Mouse (Mus musculus): ENCODE measurements around the gene Gm4788. TPM values are rescaled to one million over a fixed set of nuclear protein-coding genes. Genes with fewer than 3 reads are reported as not detected.
"Not testable (repeated sequence)": the region's sequence is repeated elsewhere in the genome, so short reads cannot be mapped to it uniquely, and the experiment has no call there.

Gm4788 gene
- polyA plus RNA-seq (2012; rRNA removed): not detected in 2 replicates

GRCm38 (mm10) chr1:139781143-139781542, at the start of gene Gm4788:
Gene Gm4788, minus strand, starts transcription at chr1:139781243.
- H3K27ac ChIP-seq (ENCODE audit: insufficient read depth, low read depth, low read length): no peak within 1 kb of the TSS
- no peaks in the 10 kb centered on the region for H3K4me1 ChIP-seq (ENCODE audit: control insufficient read depth, insufficient read depth, insufficient read length, low read length)
- H3K4me3 ChIP-seq (ENCODE audit: low read depth, low read length): no peak within 1 kb of the TSS
- H3K36me3 ChIP-seq (ENCODE audit: control insufficient read depth, insufficient read depth, low read length): no peaks in the 10 kb centered on the region
- no peak for TF ChIP-seq POLR2A (IDR thresholded peaks at IDR 0.05; ENCODE audit: low read depth, low read length)
- 86% methylated on average over 1 of the region's 1 CpGs for WGBS
- no peaks in the 10 kb centered on the region for H3K27me3 ChIP-seq (ENCODE audit: control insufficient read depth, insufficient read depth, low read length)

GRCm38 (mm10) chr1:139808594-139808993, 27.6 kb upstream of the Gm4788 start:
- no peak overlapping the region for H3K27ac ChIP-seq (ENCODE audit: insufficient read depth, low read depth, low read length)
- no peak for TF ChIP-seq CTCF (IDR thresholded peaks at IDR 0.05; ENCODE audit: extremely low read depth, insufficient read length, insufficient replicate concordance, low read depth, low read length)
- no peak for TF ChIP-seq POLR2A (IDR thresholded peaks at IDR 0.05; ENCODE audit: low read depth, low read length)

GRCm38 (mm10) chr1:139769913-139770312, 11.1 kb downstream of the Gm4788 start:
- H3K27ac ChIP-seq (ENCODE audit: insufficient read depth, low read depth, low read length); H3K36me3 ChIP-seq (ENCODE audit: control insufficient read depth, insufficient read depth, low read length); H3K4me1 ChIP-seq (ENCODE audit: control insufficient read depth, insufficient read depth, insufficient read length, low read length); H3K27me3 ChIP-seq (ENCODE audit: control insufficient read depth, insufficient read depth, low read length); H3K4me3 ChIP-seq (ENCODE audit: low read depth, low read length): not testable (repeated sequence)
- 58% methylated on average over 3 of the region's 3 CpGs for WGBS

More at GRCm38 (mm10) chr1:139808594-139808993, 27.6 kb upstream of the Gm4788 start:
- H3K4me1 ChIP-seq (ENCODE audit: control insufficient read depth, insufficient read depth, insufficient read length, low read length): no peaks in the 10 kb centered on the region
- H3K36me3 ChIP-seq (ENCODE audit: control insufficient read depth, insufficient read depth, low read length): no peaks in the 10 kb centered on the region
- H3K4me3 ChIP-seq (ENCODE audit: low read depth, low read length): no peak overlapping the region
- no peaks in the 10 kb centered on the region for H3K27me3 ChIP-seq (ENCODE audit: control insufficient read depth, insufficient read depth, low read length)

GRCm38 (mm10) chr1:139716681-139717080, 64.4 kb downstream of the Gm4788 start:
- H3K4me1 ChIP-seq (ENCODE audit: control insufficient read depth, insufficient read depth, insufficient read length, low read length); H3K36me3 ChIP-seq (ENCODE audit: control insufficient read depth, insufficient read depth, low read length); H3K27me3 ChIP-seq (ENCODE audit: control insufficient read depth, insufficient read depth, low read length); H3K27ac ChIP-seq (ENCODE audit: insufficient read depth, low read depth, low read length); H3K4me3 ChIP-seq (ENCODE audit: low read depth, low read length): not testable (repeated sequence)
- WGBS: 73% methylated on average over 17 of the region's 22 CpGs

- not testable (repeated sequence) for H3K27ac ChIP-seq (ENCODE audit: insufficient read depth, low read depth, low read length); H3K4me1 ChIP-seq (ENCODE audit: control insufficient read depth, insufficient read depth, insufficient read length, low read length); H3K36me3 ChIP-seq (ENCODE audit: control insufficient read depth, insufficient read depth, low read length); H3K27me3 ChIP-seq (ENCODE audit: control insufficient read depth, insufficient read depth, low read length); H3K4me3 ChIP-seq (ENCODE audit: low read depth, low read length)
- WGBS: 85% methylated on average over 11 of the region's 16 CpGs
Observed at GRCm38 (mm10) chr1:139716249-139716648, 64.8 kb downstream of the Gm4788 start.

- H3K4me1 ChIP-seq (ENCODE audit: control insufficient read depth, insufficient read depth, insufficient read length, low read length); H3K27ac ChIP-seq (ENCODE audit: insufficient read depth, low read depth, low read length); H3K27me3 ChIP-seq (ENCODE audit: control insufficient read depth, insufficient read depth, low read length); H3K4me3 ChIP-seq (ENCODE audit: low read depth, low read length); H3K36me3 ChIP-seq (ENCODE audit: control insufficient read depth, insufficient read depth, low read length): not testable (repeated sequence)
- 86% methylated on average over 18 of the region's 18 CpGs for WGBS
Observed at GRCm38 (mm10) chr1:139649921-139650320, 131.1 kb downstream of the Gm4788 start.

Other genes with a start within 250 kb of the Gm4788 start
- gene Cfhr1, start 221.0 kb downstream of the Gm4788 start, polyA plus RNA-seq (2012; rRNA removed): not detected in 2 replicates
- gene Cfhr2, start 77.5 kb upstream of the Gm4788 start, polyA plus RNA-seq (2012; rRNA removed): 0.14 TPM in 1 of 2 replicates, not detected in the other